Mouse (Mus musculus) myocyte (in vitro differentiated cells): ENCODE measurements at regions not wholly inside any gene's neighbourhood (a gene's known extent, or its start where the extent isn't known, plus 50 kb on each side); places are given as distances from the start of the nearest gene placed in this dataset.

ENCODE experiments used
- H3K27me3 ChIP-seq: one replicate; pipeline ENCODE4 v1.6.1; 2011; ENCODE audit not compliant: control insufficient read depth, insufficient read depth, insufficient read length
- H3K36me3 ChIP-seq: one replicate; pipeline ENCODE4 v1.6.1; 2011; ENCODE audit not compliant: control insufficient read depth, insufficient read depth
- H3K4me2 ChIP-seq: one replicate; pipeline ENCODE4 v1.6.1; 2011; ENCODE audit warnings: low read depth, control low read depth
- H3K4me3 ChIP-seq: one replicate; pipeline ENCODE4 v1.5.1; 2011; ENCODE audit warnings: mild to moderate bottlenecking, control low read depth, moderate library complexity
- H3K79me2 ChIP-seq: one replicate; pipeline ENCODE4 v1.6.1; 2011; ENCODE audit not compliant: control insufficient read depth, insufficient read depth
- H3ac ChIP-seq: one replicate; pipeline ENCODE4 v1.6.1; 2011; ENCODE audit not compliant: control insufficient read depth, insufficient read length
- CEBPB ChIP-seq: IDR thresholded peaks from 2 replicates; pipeline ENCODE4 v1.6.1; 2011; ENCODE audit warnings: mild to moderate bottlenecking, moderate library complexity; ENCODE audit not compliant: poor library complexity, insufficient read depth, severe bottlenecking
- E2F4 ChIP-seq: IDR thresholded peaks from one replicate; pipeline ENCODE4 v1.6.1; 2011; ENCODE audit warnings: mild to moderate bottlenecking, control low read depth, moderate library complexity; ENCODE audit not compliant: insufficient read depth
- MAX ChIP-seq: IDR thresholded peaks from one replicate; pipeline ENCODE4 v1.6.1; 2011; ENCODE audit warnings: low read depth, mild to moderate bottlenecking, control low read depth
- MYOD1 ChIP-seq, 3 experiments: IDR thresholded peaks; one replicate each; pipeline ENCODE4 v1.6.1; 2011; ENCODE audit warnings: control low read depth in 2 of 3, low read depth in 2 of 3, mild to moderate bottlenecking in 2 of 3, moderate library complexity in 1 of 3; ENCODE audit not compliant: insufficient read length in 2 of 3, control insufficient read depth in 1 of 3
- MYOG ChIP-seq, 3 experiments: IDR thresholded peaks; one replicate each; pipeline ENCODE4 v1.6.1; 2011; ENCODE audit warnings: control low read depth in 2 of 3, low read depth in 2 of 3, mild to moderate bottlenecking in 2 of 3; ENCODE audit not compliant: insufficient read length in 2 of 3, control insufficient read depth in 1 of 3, insufficient read depth in 1 of 3
- POLR2A ChIP-seq: IDR thresholded peaks from one replicate; pipeline ENCODE4 v1.6.1; 2011; ENCODE audit warnings: low read depth, mild to moderate bottlenecking, control low read depth, moderate library complexity; ENCODE audit not compliant: insufficient read length
- POLR2AphosphoS2 ChIP-seq: IDR thresholded peaks from one replicate; pipeline ENCODE4 v1.6.1; 2011; ENCODE audit warnings: low read depth, control low read depth; ENCODE audit not compliant: insufficient read length
- REST ChIP-seq: IDR thresholded peaks from one replicate; pipeline ENCODE4 v1.6.1; 2011; ENCODE audit warnings: mild to moderate bottlenecking, control low read depth, moderate library complexity; ENCODE audit not compliant: insufficient read depth, insufficient read length
- SRF ChIP-seq: IDR thresholded peaks from one replicate; pipeline ENCODE4 v1.6.1; 2011; ENCODE audit warnings: low read depth; ENCODE audit not compliant: control insufficient read depth, insufficient read length
- TCF12 ChIP-seq: IDR thresholded peaks from one replicate; pipeline ENCODE4 v1.6.1; 2011; ENCODE audit warnings: mild to moderate bottlenecking, control low read depth; ENCODE audit not compliant: poor library complexity, insufficient read depth, severe bottlenecking
- TCF3 ChIP-seq: IDR thresholded peaks from one replicate; pipeline ENCODE4 v1.6.1; 2011; ENCODE audit warnings: low read depth, control low read depth; ENCODE audit not compliant: insufficient read length
- USF1 ChIP-seq: IDR thresholded peaks from one replicate; pipeline ENCODE4 v1.6.1; 2011; ENCODE audit warnings: low read depth, mild to moderate bottlenecking, control low read depth, moderate library complexity

GRCm38 (mm10) chr5:111529096-111529495 lies 111.9 kb downstream of the Mn1 start:
- Histone ChIP-seq H3K4me3 (no peak overlapping the region), H3ac (no peak overlapping the region), H3K4me2 (no peak overlapping the region), H3K27me3 (peaks cover 47% of the 10 kb centered on the region), H3K79me2 (no peaks in the 10 kb centered on the region), H3K36me3 (no peaks in the 10 kb centered on the region)
- TF ChIP-seq MYOD1 (IDR thresholded peaks at IDR 0.05; ENCODE audit: control insufficient read depth in 1 of 3, insufficient read length in 2 of 3, low read depth in 2 of 3) (no peak), MYOG (IDR thresholded peaks at IDR 0.05; ENCODE audit: control insufficient read depth in 1 of 3, insufficient read depth in 1 of 3, insufficient read length in 2 of 3, low read depth in 2 of 3) (no peak), TCF3 (no peak), POLR2AphosphoS2 (no peak), USF1 (no peak), E2F4 (no peak), CEBPB (no peak), POLR2A (no peak), TCF12 (no peak), SRF (no peak), REST (no peak), MAX (no peak)

- H3K79me2 ChIP-seq, result no peaks in the 10 kb centered on the region
- no peak overlapping the region for H3K4me3 ChIP-seq
- peaks cover 53% of the 10 kb centered on the region for H3K27me3 ChIP-seq
- TF ChIP-seq POLR2AphosphoS2 (no peak), MYOD1 (IDR thresholded peaks at IDR 0.05; ENCODE audit: control insufficient read depth in 1 of 3, insufficient read length in 2 of 3, low read depth in 2 of 3) (no peak), TCF12 (no peak)
- no peaks in the 10 kb centered on the region for H3K36me3 ChIP-seq
- H3ac ChIP-seq, result no peak overlapping the region
- peak overlapping the region; percentile 42 for H3K4me2 ChIP-seq
Measured at GRCm38 (mm10) chr5:111530628-111531524, 113.7 kb downstream of the Mn1 start.

- H3K4me2 ChIP-seq, result no peak overlapping the region
- no peak overlapping the region for H3ac ChIP-seq
- H3K4me3 ChIP-seq, result no peak overlapping the region
- no peaks in the 10 kb centered on the region for H3K79me2 ChIP-seq
- no peaks in the 10 kb centered on the region for H3K36me3 ChIP-seq
- TF ChIP-seq POLR2AphosphoS2 (no peak), REST (no peak), CEBPB (no peak), MYOD1 (IDR thresholded peaks at IDR 0.05; ENCODE audit: control insufficient read depth in 1 of 3, insufficient read length in 2 of 3, low read depth in 2 of 3) (no peak), MAX (no peak), MYOG (IDR thresholded peaks at IDR 0.05; ENCODE audit: control insufficient read depth in 1 of 3, insufficient read depth in 1 of 3, insufficient read length in 2 of 3, low read depth in 2 of 3) (no peak), TCF12 (no peak), USF1 (no peak), SRF (no peak), TCF3 (no peak), E2F4 (no peak)
- peaks cover 59% of the 10 kb centered on the region for H3K27me3 ChIP-seq
Measured at GRCm38 (mm10) chr5:111532446-111533035, 115.4 kb downstream of the Mn1 start.

- Histone ChIP-seq H3ac (no peak overlapping the region), H3K4me2 (no peak overlapping the region), H3K79me2 (no peaks in the 10 kb centered on the region), H3K4me3 (no peak overlapping the region), H3K36me3 (no peaks in the 10 kb centered on the region), H3K27me3 (peaks cover 46% of the 10 kb centered on the region)
- TF ChIP-seq MYOD1 (IDR thresholded peaks at IDR 0.05; ENCODE audit: control insufficient read depth in 1 of 3, insufficient read length in 2 of 3, low read depth in 2 of 3), result no peak
Measured at GRCm38 (mm10) chr5:111535978-111536377, 118.8 kb downstream of the Mn1 start.

GRCm38 (mm10) chr5:111538560-111539450 lies 121.6 kb downstream of the Mn1 start:
- no peak overlapping the region for H3K4me2 ChIP-seq
- H3K4me3 ChIP-seq, result no peak overlapping the region
- H3ac ChIP-seq, result no peak overlapping the region
- H3K79me2 ChIP-seq, result no peaks in the 10 kb centered on the region
- H3K27me3 ChIP-seq, result peaks cover 24% of the 10 kb centered on the region
- no peaks in the 10 kb centered on the region for H3K36me3 ChIP-seq
- TF ChIP-seq E2F4 (no peak), MYOD1 (IDR thresholded peaks at IDR 0.05; ENCODE audit: control insufficient read depth in 1 of 3, insufficient read length in 2 of 3, low read depth in 2 of 3) (no peak), TCF12 (no peak), USF1 (no peak), POLR2A (no peak), SRF (no peak), TCF3 (no peak), REST (no peak), MYOG (IDR thresholded peaks at IDR 0.05; ENCODE audit: control insufficient read depth in 1 of 3, insufficient read depth in 1 of 3, insufficient read length in 2 of 3, low read depth in 2 of 3) (no peak), POLR2AphosphoS2 (no peak), MAX (no peak), CEBPB (no peak)
